Mouse (Mus musculus) layer of hippocampus, postnatal 36 days (tissue): ENCODE results near the gene Zfp764. TPM values are rescaled to one million over a fixed set of nuclear protein-coding genes. Genes with fewer than 3 reads are reported as not detected.
"Not testable (repeated sequence)": the region's sequence is repeated elsewhere in the genome, so short reads cannot be mapped to it uniquely, and the experiment has no call there.

Experiments used
- DNase-seq, 2 experiments: peaks; one replicate each; pipeline ENCODE4 v3.0.0; 2022
- total RNA-seq, 2 experiments: library from RNA; stranded (reverse); gene quantifications; 2 replicates each; pipeline ENCODE4 v1.2.3; 2021

Gene Zfp764
- total RNA-seq, 2 experiments from 2014 or later, result 3.7 to 4.8 TPM

DNA sequence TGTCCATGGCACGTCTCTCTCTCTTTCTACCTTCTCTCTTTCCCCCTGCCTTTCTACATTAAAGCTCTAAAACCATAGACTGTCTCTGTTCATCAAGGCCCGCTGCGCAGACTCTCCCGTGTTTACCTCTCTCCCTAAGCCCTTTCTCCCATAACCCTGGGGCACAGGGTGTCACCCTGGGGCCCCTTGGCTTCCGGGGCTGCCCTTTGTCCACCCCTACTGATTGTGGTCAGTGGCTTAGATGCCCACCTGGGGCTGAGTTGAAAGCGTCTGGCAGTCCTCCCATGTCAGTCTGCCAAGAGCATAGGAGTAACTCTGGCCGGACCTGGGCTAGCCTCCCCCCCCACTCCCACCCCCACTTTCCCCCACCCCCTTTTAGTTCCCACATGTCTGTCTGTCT lies 16.3 kb downstream of the Zfp764 start:
- no peak for DNase-seq

GRCm38 (mm10) chr7:127388201-127388600 lies 18.4 kb downstream of the Zfp764 start:
- DNase-seq, result not testable (repeated sequence)

DNA sequence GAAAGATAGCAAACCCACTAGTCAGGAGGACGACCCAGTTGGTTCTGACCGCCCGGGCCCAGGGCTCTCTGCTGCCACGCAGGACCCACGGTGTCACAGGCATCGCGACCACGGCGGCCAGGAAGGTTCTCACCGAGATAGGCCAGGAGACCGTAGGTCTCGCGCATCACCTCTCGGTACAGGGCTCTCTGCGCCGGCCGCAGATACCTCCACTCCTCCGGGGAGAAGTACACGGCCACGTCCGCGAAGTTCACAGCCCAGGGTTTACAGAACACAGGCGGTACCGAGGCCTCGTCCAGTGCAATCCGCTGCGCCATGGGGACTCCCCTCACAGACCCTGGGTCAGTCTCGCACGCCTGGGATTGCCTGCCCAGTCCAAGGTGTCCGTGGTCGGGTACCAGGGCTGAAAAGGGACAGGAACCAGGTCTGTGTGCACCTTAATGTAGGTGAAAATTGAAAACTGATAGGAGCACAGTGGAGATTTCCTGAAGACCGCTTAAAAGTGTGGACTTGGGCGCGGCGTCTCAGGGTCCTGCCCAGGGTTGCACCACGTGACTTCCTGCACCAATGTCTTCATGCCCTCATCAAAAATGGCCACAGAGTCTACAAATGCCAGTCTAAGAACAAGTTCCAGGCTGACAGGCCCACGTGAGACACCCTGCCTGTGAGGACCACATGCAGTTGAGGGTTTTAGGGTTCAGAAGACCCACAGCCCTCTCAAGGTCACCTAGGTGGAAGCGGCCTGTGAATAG lies 19.8 kb downstream of the Zfp764 start, which contains the start of gene 9130019O22Rik:
Gene 9130019O22Rik, minus strand, starts transcription at position 526 of the 752 bp plus-strand sequence.
- peak; percentile 74 to 79 for DNase-seq

DNA sequence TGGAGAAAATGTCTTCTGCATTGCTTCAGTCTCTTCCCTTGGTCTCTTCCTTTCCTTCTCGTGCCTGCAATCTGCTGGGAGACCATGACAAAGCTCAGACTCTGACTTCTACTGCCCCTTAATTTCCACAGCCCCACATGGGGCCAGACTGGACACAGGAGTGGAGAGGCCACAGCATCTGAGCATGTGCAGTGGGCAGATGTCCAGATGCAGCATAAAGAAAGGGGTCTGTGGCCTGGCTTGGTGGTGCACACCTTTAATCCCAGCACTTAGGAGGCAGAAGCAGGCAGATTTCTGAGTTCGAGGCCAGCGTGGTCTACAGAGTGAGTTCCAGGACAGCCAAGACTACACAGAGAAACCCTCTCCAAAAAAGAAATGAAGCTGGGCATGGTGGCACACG lies 21.1 kb downstream of the Zfp764 start:
- not testable (repeated sequence) for DNase-seq

DNA sequence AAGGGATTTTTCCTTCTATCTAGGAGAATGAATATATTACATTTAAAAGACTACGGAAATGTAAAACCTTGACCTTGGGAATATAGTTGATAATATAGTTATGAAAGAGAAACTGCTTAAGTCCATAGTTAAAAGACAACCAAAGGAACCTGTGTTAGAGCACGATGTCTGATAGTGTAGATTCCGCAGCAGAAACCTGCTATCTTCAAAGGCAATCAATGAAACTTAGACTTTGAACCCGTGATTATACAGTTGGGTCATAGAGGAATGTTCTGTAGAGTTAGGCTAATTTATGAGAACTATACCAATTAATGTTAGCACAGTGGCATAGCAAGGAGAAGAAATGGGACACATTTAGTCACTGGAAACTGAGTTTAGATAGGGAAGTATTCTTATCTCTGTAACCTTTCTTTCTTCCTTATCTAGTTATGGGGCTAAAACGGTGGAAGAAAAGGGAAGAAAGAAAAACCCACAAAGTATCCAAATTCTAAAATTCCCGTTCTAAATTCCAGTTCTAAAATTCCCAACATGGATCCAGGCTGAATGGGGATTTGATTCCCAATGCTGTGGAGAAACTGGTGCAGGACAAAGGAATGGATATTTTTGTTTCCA lies 28.2 kb downstream of the Zfp764 start:
- no peak for DNase-seq

- DNase-seq, result peak; percentile 86 to 88
Measured at GRCm38 (mm10) chr7:127375271-127376245, 31.1 kb downstream of the Zfp764 start, which contains the start of gene Zfp747. Gene Zfp747 (minus strand): TSS chr7:127376050.

DNA sequence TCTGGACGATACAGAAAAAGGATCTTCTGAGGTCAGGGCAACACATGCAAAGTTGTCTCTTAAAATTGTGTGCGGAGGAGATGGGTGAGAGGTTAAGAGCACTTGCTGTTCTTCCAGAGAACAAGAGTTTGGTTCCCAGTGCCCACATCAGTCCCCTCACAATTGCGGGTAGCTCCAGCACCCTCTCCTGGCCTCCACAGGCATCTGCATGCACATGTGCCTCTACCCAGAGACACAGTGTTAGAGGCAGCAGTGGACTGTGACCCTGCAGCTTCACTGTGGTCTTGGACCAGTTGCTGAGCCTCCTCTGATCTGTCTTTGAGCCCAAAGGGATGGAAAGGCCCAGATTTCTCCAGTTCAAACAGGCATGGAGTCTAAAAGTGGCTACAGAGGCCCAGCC lies 34.8 kb downstream of the Zfp764 start:
- DNase-seq, result not testable (repeated sequence)

GRCm38 (mm10) chr7:127371213-127371612 lies 35.4 kb downstream of the Zfp764 start:
- no peak for DNase-seq

DNA sequence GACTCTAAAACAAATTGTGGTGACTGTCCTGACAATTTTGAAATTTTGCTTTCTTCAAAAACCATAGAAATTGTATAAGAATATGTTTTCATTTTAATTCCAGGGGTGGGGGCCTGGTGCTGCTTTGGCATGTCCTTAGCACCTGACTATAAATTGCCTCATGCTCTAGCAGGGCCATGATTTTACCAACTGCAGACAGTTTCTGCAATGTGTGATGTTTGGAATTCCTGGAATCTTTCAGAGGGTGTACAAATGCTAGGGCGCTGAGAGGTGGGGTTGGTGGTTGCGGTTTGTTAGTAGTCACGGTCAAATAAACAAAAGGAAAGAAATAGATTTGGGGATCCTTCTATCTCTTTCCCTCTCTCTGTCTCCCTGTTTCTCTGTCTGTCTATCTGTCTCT lies 40.4 kb downstream of the Zfp764 start:
- no peak for DNase-seq

DNA sequence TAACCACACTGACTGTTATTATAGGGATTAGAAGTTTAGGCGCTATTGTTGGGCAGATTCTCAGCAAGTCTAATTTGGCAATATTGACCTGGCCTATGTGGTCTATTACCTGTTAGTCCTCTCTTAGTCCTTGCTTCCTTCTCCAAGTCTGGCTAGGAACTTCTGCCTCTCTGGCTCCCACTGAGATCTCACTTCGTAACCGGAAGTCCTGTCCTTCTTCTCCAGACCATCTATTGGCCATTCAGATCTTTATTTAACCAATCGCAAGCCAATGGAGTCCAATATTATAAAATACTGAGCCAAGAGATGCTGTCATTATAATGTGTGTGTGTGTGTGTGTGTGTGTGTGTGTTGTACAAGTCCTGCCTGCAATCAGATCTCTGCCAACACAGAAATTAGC lies 42.5 kb downstream of the Zfp764 start:
- DNase-seq, result no peak

DNA sequence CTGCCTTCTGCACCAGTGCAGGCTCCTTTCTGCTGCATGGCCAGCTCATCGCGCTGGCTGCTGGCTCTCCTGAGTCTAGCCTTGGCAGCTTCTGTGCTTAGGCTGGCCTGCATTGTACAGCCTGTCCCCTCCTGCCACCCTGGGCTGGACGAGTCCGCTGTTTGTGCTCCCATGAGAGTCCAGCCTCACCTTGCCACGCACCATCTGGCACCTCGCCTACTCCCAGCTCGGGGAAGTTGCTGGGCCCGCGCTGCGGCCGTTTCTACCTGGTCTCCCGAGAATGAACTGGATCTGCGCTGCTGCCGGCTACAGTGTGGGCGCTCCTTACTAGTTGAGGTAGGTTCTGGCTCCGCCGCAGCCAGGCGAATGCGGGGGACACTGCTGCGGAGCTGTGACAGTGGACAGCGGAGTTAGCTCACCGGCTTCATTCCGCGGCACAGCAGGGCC lies 43.1 kb downstream of the Zfp764 start:
- DNase-seq, result no peak

GRCm38 (mm10) chr7:127362418-127362817 lies 44.2 kb downstream of the Zfp764 start:
- DNase-seq, result not testable (repeated sequence)

GRCm38 (mm10) chr7:127361449-127361848 lies 45.2 kb downstream of the Zfp764 start:
- DNase-seq, result no peak

- DNase-seq, result no peak
Measured at GRCm38 (mm10) chr7:127360265-127360664, 46.4 kb downstream of the Zfp764 start.

- no peak for DNase-seq
Measured at GRCm38 (mm10) chr7:127358472-127358871, 48.1 kb downstream of the Zfp764 start.

- DNase-seq, result no peak
Measured at GRCm38 (mm10) chr7:127357871-127358270, 48.8 kb downstream of the Zfp764 start.

DNA sequence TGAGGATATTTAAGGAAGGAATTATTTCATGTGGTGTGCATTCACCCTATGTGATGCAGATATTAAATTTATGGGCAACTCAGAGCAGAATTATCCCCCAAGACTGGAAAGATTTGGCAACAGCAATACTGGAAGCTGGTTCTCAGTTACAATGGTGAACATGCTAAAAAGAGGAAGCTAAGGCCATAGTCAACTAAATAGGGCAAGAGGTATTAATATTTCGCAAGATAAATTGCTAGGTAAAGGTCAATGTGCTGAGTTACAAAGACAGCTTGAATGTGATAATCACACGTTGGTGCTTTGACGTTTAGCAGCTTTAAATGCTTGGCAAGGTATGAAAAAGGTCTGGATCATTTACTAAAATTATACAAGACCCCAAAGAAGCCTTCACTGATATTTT lies 50.8 kb downstream of the Zfp764 start:
- no peak for DNase-seq

Other genes with a start within 250 kb of the Zfp764 start
- 10 to 100 TPM; 93.9 to 95.1 TPM for gene Cd2bp2, start 210.8 kb downstream of the Zfp764 start, total RNA-seq
- 100 to 1,000 TPM; 107 to 108 TPM for gene Tbc1d10b, start 198.4 kb downstream of the Zfp764 start, total RNA-seq
- gene Mylpf, start 197.9 kb downstream of the Zfp764 start, total RNA-seq, result 1 to 10 TPM in 1 of 2 experiments, not detected in 1; 1.1 TPM
- gene Zfp553, start 173.8 kb downstream of the Zfp764 start, total RNA-seq, result 10 to 100 TPM; 21.0 TPM
- 1 to 10 TPM; 5.2 to 5.4 TPM for gene Sept1, start 173.7 kb downstream of the Zfp764 start, total RNA-seq
- 10 to 100 TPM; 69.3 to 74.9 TPM for gene Zfp771, start 162.5 kb downstream of the Zfp764 start, total RNA-seq
- 10 to 100 TPM; 21.0 to 21.9 TPM for gene Dctpp1, start 146.1 kb downstream of the Zfp764 start, total RNA-seq
- gene Sephs2, start 132.8 kb downstream of the Zfp764 start, total RNA-seq, result 10 to 100 TPM; 36.1 to 37.2 TPM
- gene Itgal, start 110.6 kb downstream of the Zfp764 start, total RNA-seq, result under 1 TPM; 0.10 to 0.35 TPM
- 10 to 100 TPM; 10.2 to 11.4 TPM for gene Zfp768, start 61.2 kb downstream of the Zfp764 start, total RNA-seq
- 1 to 10 TPM; 6.4 to 7.4 TPM for gene Zfp747, start 30.8 kb downstream of the Zfp764 start, total RNA-seq
- gene 9130019O22Rik, start 19.7 kb downstream of the Zfp764 start, total RNA-seq, result 1 to 10 TPM; 2.7 to 3.2 TPM
- 1 to 10 TPM; 6.8 to 7.0 TPM for gene E430018J23Rik, start 13.2 kb downstream of the Zfp764 start, total RNA-seq
- 10 to 100 TPM; 12.5 to 17.4 TPM for gene Zfp688, start 15.2 kb upstream of the Zfp764 start, total RNA-seq
- gene Zfp689, start 42.3 kb upstream of the Zfp764 start, total RNA-seq, result 1 to 10 TPM; 6.9 to 7.1 TPM
- gene Prr14, start 52.8 kb upstream of the Zfp764 start, total RNA-seq, result 10 to 100 TPM; 27.6 to 30.5 TPM
- 10 to 100 TPM; 61.5 to 65.4 TPM for gene Fbrs, start 72.4 kb upstream of the Zfp764 start, total RNA-seq
- gene Srcap, start 105.2 kb upstream of the Zfp764 start, total RNA-seq, result 100 to 1,000 TPM; 102 to 114 TPM
- 10 to 100 TPM in 1 of 2 experiments, 1 to 10 TPM in 1; 9.8 to 12.2 TPM for gene Gm42715, start 112.8 kb upstream of the Zfp764 start, total RNA-seq
- 1 to 10 TPM in 1 of 2 experiments, under 1 TPM in 1; 0.38 to 1.2 TPM for gene Tmem265, start 154.6 kb upstream of the Zfp764 start, total RNA-seq
- gene Phkg2, start 166.5 kb upstream of the Zfp764 start, total RNA-seq, result 10 to 100 TPM; 86.3 to 95.5 TPM
- 1 to 10 TPM; 8.4 to 8.6 TPM for gene Ccdc189, start 181.8 kb upstream of the Zfp764 start, total RNA-seq
- gene Rnf40, start 181.9 kb upstream of the Zfp764 start, total RNA-seq, result 10 to 100 TPM; 64.2 to 66.7 TPM
- gene Zfp629, start 209.0 kb upstream of the Zfp764 start, total RNA-seq, result 10 to 100 TPM; 23.9 to 24.2 TPM